Mouse (Mus musculus) testis, adult 10 weeks (tissue): ENCODE measurements around the gene Olfr1312. TPM values are rescaled to one million over a fixed set of nuclear protein-coding genes. Genes with fewer than 3 reads are reported as not detected.

Experiments
- polyA plus RNA-seq: library from polyadenylated mRNA; stranded (reverse); fragments of 350-450 nt; fragmentation: Illumina TruSeq; extraction: RNeasy Lipid Tissue Mini Kit (QIAGEN cat#74804); gene quantifications from one replicate; pipeline ENCODE4 v1.2.3, GENCODE M21; 2014; ENCODE audit warnings: low read depth, low replicate concordance

Gene Olfr1312
- polyA plus RNA-seq: not detected

GRCm38 (mm10) chr2:112050138-112050537, at the start of gene Olfr1312:
Olfr1312 (minus strand) TSS chr2:112050238.

GRCm38 (mm10) chr2:112096681-112097080, 46.6 kb upstream of the Olfr1312 start, which contains the start of gene Olfr1314:
Olfr1314 (minus strand) TSS chr2:112096781.

GRCm38 (mm10) chr2:112077743-112078142, 27.7 kb upstream of the Olfr1312 start, which contains the start of gene Olfr1313:
Olfr1313 (minus strand) TSS chr2:112077843.

GRCm38 (mm10) chr2:112024312-112024711, 25.7 kb downstream of the Olfr1312 start, which contains the start of gene Olfr1311:
Olfr1311 (minus strand) TSS chr2:112024412.

GRCm38 (mm10) chr2:112012608-112013007, 37.4 kb downstream of the Olfr1312 start, which contains the start of gene Olfr1310:
Olfr1310 (minus strand) TSS chr2:112012708.

GRCm38 (mm10) chr2:111990181-111990580, 59.9 kb downstream of the Olfr1312 start, which contains the start of gene Olfr1309:
Olfr1309 (minus strand) TSS chr2:111990281.

Other genes starting within 250 kb of the Olfr1312 start
- not detected for gene Olfr1303, start 229.9 kb downstream of the Olfr1312 start, polyA plus RNA-seq
- not detected for gene Olfr1305, start 173.1 kb downstream of the Olfr1312 start, polyA plus RNA-seq
- gene Olfr1306, start 134.0 kb downstream of the Olfr1312 start, polyA plus RNA-seq: not detected
- gene Olfr1307, start 100.8 kb downstream of the Olfr1312 start, polyA plus RNA-seq: not detected
- not detected for gene Olfr1308, start 85.3 kb downstream of the Olfr1312 start, polyA plus RNA-seq
- not detected for gene Olfr1309, start 60.0 kb downstream of the Olfr1312 start, polyA plus RNA-seq
- gene Olfr1310, start 37.5 kb downstream of the Olfr1312 start, polyA plus RNA-seq: not detected
- gene Olfr1311, start 25.8 kb downstream of the Olfr1312 start, polyA plus RNA-seq: not detected
- gene Olfr1313, start 27.6 kb upstream of the Olfr1312 start, polyA plus RNA-seq: not detected
- not detected for gene Olfr1314, start 46.5 kb upstream of the Olfr1312 start, polyA plus RNA-seq
- not detected for gene Olfr1315-ps1, start 65.2 kb upstream of the Olfr1312 start, polyA plus RNA-seq
- not detected for gene Olfr1316, start 84.7 kb upstream of the Olfr1312 start, polyA plus RNA-seq
- not detected for gene Olfr1317, start 90.1 kb upstream of the Olfr1312 start, polyA plus RNA-seq
- gene Olfr1318, start 104.0 kb upstream of the Olfr1312 start, polyA plus RNA-seq: not detected
- 1.7 TPM for gene Lpcat4, start 189.2 kb upstream of the Olfr1312 start, polyA plus RNA-seq
- gene Nutm1, start 209.1 kb upstream of the Olfr1312 start, polyA plus RNA-seq: 21.3 TPM
- 45.7 TPM for gene Nop10, start 211.7 kb upstream of the Olfr1312 start, polyA plus RNA-seq
- gene Slc12a6, start 215.6 kb upstream of the Olfr1312 start, polyA plus RNA-seq: 46.9 TPM
- not detected for gene Gm21985, start 216.1 kb upstream of the Olfr1312 start, polyA plus RNA-seq